Mouse (Mus musculus) forelimb bud, embryonic 11.5 days (tissue): ENCODE data around the gene Polr2a.
"Not testable (repeated sequence)": the region's sequence is repeated elsewhere in the genome, so short reads cannot be mapped to it uniquely, and the experiment has no call there.

Source experiments
- DNase-seq: peaks from one replicate; pipeline ENCODE4 v3.0.0-alpha.2; 2012; ENCODE audit warnings: low read depth, low spot score

Polr2a gene

GRCm38 (mm10) chr11:69754701-69755100 lies 3.7 kb downstream of the Polr2a start:
- DNase-seq = peak; percentile 43

- DNase-seq = no peak
Measured at GRCm38 (mm10) chr11:69754233-69754632, 4.2 kb downstream of the Polr2a start.

GRCm38 (mm10) chr11:69752686-69753085 lies 5.8 kb downstream of the Polr2a start:
- no peak for DNase-seq

- DNase-seq = no peak
Measured at GRCm38 (mm10) chr11:69751635-69752034, 6.8 kb downstream of the Polr2a start.

- DNase-seq = not testable (repeated sequence)
Measured at GRCm38 (mm10) chr11:69731408-69731807, 27.0 kb downstream of the Polr2a start.

GRCm38 (mm10) chr11:69729063-69729462 lies 29.4 kb downstream of the Polr2a start:
- peak; percentile 64 for DNase-seq

- DNase-seq = no peak
Measured at GRCm38 (mm10) chr11:69725951-69726350, 32.5 kb downstream of the Polr2a start.

- DNase-seq = no peak
Measured at GRCm38 (mm10) chr11:69723074-69723473, 35.4 kb downstream of the Polr2a start.

GRCm38 (mm10) chr11:69720852-69721251 lies 37.6 kb downstream of the Polr2a start:
- DNase-seq = no peak

- no peak for DNase-seq
Measured at GRCm38 (mm10) chr11:69719423-69719822, 39.0 kb downstream of the Polr2a start.

- DNase-seq = no peak
Measured at GRCm38 (mm10) chr11:69718661-69719060, 39.8 kb downstream of the Polr2a start.

GRCm38 (mm10) chr11:69716953-69717352 lies 41.5 kb downstream of the Polr2a start:
- no peak for DNase-seq

- DNase-seq = peak; percentile 63
Measured at GRCm38 (mm10) chr11:69715929-69716328, 42.5 kb downstream of the Polr2a start.

GRCm38 (mm10) chr11:69715482-69715881 lies 43.0 kb downstream of the Polr2a start:
- DNase-seq = peak; percentile 52

- DNase-seq = peak; percentile 80
Measured at GRCm38 (mm10) chr11:69714636-69715329, 43.7 kb downstream of the Polr2a start.

- no peak for DNase-seq
Measured at GRCm38 (mm10) chr11:69712954-69713672, 45.3 kb downstream of the Polr2a start.

GRCm38 (mm10) chr11:69711082-69711481 lies 47.4 kb downstream of the Polr2a start:
- no peak for DNase-seq

- no peak for DNase-seq
Measured at GRCm38 (mm10) chr11:69710470-69710869, 48.0 kb downstream of the Polr2a start.

- DNase-seq = no peak
Measured at GRCm38 (mm10) chr11:69709554-69710446, 48.6 kb downstream of the Polr2a start.

- no peak for DNase-seq
Measured at GRCm38 (mm10) chr11:69708614-69709265, 49.7 kb downstream of the Polr2a start.

GRCm38 (mm10) chr11:69707873-69708381 lies 50.5 kb downstream of the Polr2a start:
- no peak for DNase-seq
